Mouse (Mus musculus): ENCODE measurements around the gene Slc9a9. TPM values are rescaled to one million over a fixed set of nuclear protein-coding genes. Genes with fewer than 3 reads are reported as not detected.
A peak's percentile ranks its signal among the peaks of the same experiment; 100 is the strongest.

Slc9a9 gene
- polyA plus RNA-seq, 1 experiment from 2014 or later: 4.8 TPM

DNA sequence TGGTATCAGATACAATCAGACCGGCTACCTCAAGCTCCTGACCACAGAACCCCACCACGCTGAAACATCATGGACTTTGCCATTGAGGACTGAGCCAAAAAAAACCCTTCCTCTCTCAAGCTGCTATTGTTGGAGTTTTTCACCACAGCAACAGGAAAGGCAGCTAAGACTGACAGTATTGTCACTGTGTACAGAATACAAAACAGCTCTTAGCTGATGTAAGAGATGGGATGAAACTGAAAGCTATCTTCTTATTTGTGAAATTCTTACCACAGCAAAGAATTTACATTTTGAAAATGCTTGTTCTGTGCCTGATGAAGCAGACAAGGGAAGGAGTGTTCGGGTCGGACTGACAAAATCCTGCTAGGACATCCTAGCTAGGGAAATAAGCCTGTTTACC, 584.5 kb downstream of the Slc9a9 start:
- no peak overlapping the region for H3K9ac ChIP-seq
- 82% methylated on average over 4 of the region's 4 CpGs for WGBS

DNA sequence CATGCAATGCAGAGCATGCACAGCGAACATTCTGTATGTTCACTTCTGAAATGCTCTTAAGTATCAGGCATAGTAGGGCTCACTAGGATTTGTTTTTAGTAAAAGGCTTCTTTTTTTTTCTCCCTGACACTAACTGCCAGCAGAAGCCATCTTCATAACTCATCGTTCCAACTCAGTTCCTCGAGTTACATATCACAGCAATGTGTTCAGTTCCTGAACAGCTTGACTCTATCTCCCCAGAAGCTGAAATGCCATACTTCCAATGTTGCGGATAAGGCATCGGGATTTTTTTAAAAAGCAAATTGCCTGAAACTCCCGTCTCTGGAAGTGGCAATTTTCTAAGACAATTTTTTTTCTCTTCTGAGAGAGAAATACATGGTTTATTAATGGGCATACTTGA, 586.1 kb downstream of the Slc9a9 start:
- Histone ChIP-seq H3K4me3 (no peak overlapping the region), H3K4me1 (no peaks in the 10 kb centered on the region), H3K9ac (no peak overlapping the region), H3K9me3 (0 out of 2 replicates have a peak, but pooled peaks cover 4% of the 10 kb centered on the region), H3K36me3 (no peaks in the 10 kb centered on the region), H3K27me3 (no peaks in the 10 kb centered on the region), H3K27ac (no peak overlapping the region), H3K4me2 (replicated peaks) (no peak overlapping the region)
- ATAC-seq (ENCODE audit: insufficient number of reproducible peaks, insufficient read depth, low FRiP score, low TSS enrichment): no peak
- 87% methylated on average over 6 of the region's 6 CpGs for WGBS

More for the DNA sequence above, 584.5 kb downstream of the Slc9a9 start:
- Histone ChIP-seq H3K27me3 (no peaks in the 10 kb centered on the region), H3K4me2 (replicated peaks) (no peak overlapping the region), H3K36me3 (no peaks in the 10 kb centered on the region), H3K4me1 (no peaks in the 10 kb centered on the region), H3K27ac (no peak overlapping the region), H3K9me3 (0 out of 2 replicates have a peak, but pooled peaks cover 4% of the 10 kb centered on the region), H3K4me3 (no peak overlapping the region)
- no peak for ATAC-seq (ENCODE audit: insufficient number of reproducible peaks, insufficient read depth, low FRiP score, low TSS enrichment)

DNA sequence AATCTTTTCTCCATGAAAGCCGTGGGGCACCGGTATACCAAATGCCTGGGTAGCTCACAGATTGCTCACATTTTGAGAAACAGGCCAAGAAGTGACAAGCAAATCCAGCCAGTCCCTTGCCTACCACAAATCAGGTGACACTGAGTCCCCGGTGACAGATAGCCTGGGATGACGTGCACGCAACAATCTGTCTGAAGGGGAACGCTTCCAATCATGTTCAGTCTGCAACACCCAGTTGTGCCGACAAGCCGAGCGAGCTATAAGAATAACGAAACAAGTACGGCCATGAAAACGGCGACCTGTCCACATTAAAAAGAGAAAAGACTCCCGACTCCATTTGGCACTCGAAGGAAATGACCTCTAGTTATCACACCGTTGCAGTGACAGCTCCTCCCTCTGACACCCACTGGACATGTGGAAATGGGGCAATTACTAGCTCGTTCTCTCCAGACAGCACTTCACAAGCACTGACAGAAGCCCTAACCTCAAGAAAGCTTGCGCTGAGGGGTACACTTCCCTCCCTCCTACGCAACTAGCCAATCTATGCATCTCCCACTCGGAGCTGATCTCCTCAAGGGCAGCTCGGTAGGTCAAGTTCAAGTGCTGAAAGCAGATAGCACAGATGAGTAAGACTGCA, 587.1 kb downstream of the Slc9a9 start:
- H3K36me3 ChIP-seq: no peaks in the 10 kb centered on the region
- ATAC-seq (ENCODE audit: insufficient number of reproducible peaks, insufficient read depth, low FRiP score, low TSS enrichment): no peak
- no peak overlapping the region for H3K4me2 ChIP-seq (replicated peaks)
- H3K4me1 ChIP-seq: no peaks in the 10 kb centered on the region
- H3K9ac ChIP-seq: no peak overlapping the region
- H3K27me3 ChIP-seq: no peaks in the 10 kb centered on the region
- H3K9me3 ChIP-seq: 0 out of 2 replicates have a peak, but pooled peaks cover 4% of the 10 kb centered on the region
- no peak overlapping the region for H3K4me3 ChIP-seq
- no peak overlapping the region for H3K27ac ChIP-seq
- 85% methylated on average over 21 of the region's 21 CpGs for WGBS

DNA sequence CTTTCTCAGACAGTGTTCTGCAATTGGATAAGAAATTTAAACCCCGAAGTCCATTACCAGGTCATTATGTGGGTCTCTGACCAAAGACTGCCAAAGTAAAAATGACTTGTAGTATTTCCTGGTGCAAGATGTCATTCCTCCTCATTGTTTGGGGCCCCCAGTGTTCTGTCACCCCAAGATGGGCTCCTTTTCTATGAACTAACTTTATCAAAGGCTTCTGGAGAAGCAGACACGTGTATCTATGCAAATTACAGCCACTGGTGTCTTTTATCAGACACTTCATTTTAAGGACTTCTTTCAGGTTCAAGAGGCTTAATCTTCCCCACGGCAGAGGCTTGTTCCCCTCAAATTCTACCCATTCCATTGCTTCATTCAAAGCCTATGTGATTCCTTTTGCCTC, 593.1 kb downstream of the Slc9a9 start:
- no peak overlapping the region for H3K4me2 ChIP-seq (replicated peaks)
- 0 out of 2 replicates have a peak, but pooled peaks cover 1% of the 10 kb centered on the region for H3K9me3 ChIP-seq
- no peaks in the 10 kb centered on the region for H3K36me3 ChIP-seq
- no peak overlapping the region for H3K9ac ChIP-seq
- no peak overlapping the region for H3K27ac ChIP-seq
- peaks cover 7% of the 10 kb centered on the region; the same call in 1 of the 2 replicates for H3K4me1 ChIP-seq
- 58% methylated on average over 3 of the region's 3 CpGs for WGBS
- H3K27me3 ChIP-seq: no peaks in the 10 kb centered on the region
- no peak for ATAC-seq (ENCODE audit: insufficient number of reproducible peaks, insufficient read depth, low FRiP score, low TSS enrichment)
- H3K4me3 ChIP-seq: no peak overlapping the region

DNA sequence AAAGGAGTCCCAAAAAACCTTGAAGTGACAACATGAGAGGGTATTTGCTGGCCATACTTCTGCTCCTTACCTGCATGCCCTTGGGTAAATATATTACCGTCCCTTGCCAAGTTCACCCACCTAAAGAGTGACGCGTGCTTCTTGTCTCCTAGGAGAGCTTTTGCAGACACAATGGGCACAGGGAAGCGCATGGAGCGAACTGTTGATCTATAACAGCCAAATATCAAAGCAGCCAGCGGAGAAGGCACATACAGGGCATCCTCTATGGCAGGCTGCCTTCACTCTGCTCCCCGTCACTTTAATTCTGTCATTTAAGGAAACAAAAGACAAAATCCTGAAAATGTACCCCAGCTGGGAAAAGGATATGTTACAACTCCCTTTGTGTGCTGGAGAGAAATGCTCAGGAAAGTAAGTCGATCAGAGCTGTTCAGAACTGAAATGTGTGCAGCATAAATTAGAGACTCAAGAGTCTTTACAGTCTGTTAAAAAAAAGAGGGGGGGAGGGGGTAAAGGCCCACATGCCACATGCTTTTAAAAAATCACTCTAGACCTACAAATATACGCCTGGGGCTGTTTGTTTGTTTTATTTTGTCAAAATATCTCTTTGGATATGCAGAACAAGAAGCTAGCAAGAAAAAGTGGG, 594.3 kb downstream of the Slc9a9 start:
- H3K27ac ChIP-seq: no peak overlapping the region
- no peak overlapping the region for H3K4me3 ChIP-seq
- H3K36me3 ChIP-seq: no peaks in the 10 kb centered on the region
- H3K4me1 ChIP-seq: peaks cover 7% of the 10 kb centered on the region; the same call in 1 of the 2 replicates
- WGBS: 67% methylated on average over 9 of the region's 9 CpGs
- no peaks in the 10 kb centered on the region for H3K27me3 ChIP-seq
- no peak for ATAC-seq (ENCODE audit: insufficient number of reproducible peaks, insufficient read depth, low FRiP score, low TSS enrichment)
- H3K9ac ChIP-seq: no peak overlapping the region
- no peaks in the 10 kb centered on the region for H3K9me3 ChIP-seq
- H3K4me2 ChIP-seq (replicated peaks): no peak overlapping the region

DNA sequence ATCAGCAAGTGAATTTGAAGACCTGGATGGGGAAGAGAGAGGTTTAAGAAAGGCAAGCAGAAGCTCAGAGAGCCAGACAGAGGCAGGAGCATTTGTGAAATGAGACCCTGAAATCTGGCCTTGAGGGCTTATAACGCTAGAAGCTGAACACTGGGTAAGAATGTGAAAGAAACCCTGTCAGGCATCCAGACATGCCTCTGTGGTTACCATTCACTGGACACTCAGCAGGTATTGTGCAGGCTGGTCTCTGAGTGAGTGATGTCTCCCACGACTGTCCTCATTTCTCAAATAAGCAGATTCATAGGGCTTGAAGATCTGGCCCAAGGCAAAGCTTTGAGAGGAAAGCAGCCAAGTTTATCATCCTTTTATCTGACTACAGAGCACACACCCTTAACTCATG, 596.5 kb downstream of the Slc9a9 start:
- WGBS: 44% methylated on average over 2 of the region's 2 CpGs
- H3K9ac ChIP-seq: no peak overlapping the region
- no peaks in the 10 kb centered on the region for H3K9me3 ChIP-seq
- no peaks in the 10 kb centered on the region for H3K27me3 ChIP-seq
- no peak overlapping the region for H3K27ac ChIP-seq
- H3K36me3 ChIP-seq: no peaks in the 10 kb centered on the region
- H3K4me3 ChIP-seq: no peak overlapping the region
- peaks cover 7% of the 10 kb centered on the region; the same call in 1 of the 2 replicates for H3K4me1 ChIP-seq
- no peak for ATAC-seq (ENCODE audit: insufficient number of reproducible peaks, insufficient read depth, low FRiP score, low TSS enrichment)
- H3K4me2 ChIP-seq (replicated peaks): no peak overlapping the region

DNA sequence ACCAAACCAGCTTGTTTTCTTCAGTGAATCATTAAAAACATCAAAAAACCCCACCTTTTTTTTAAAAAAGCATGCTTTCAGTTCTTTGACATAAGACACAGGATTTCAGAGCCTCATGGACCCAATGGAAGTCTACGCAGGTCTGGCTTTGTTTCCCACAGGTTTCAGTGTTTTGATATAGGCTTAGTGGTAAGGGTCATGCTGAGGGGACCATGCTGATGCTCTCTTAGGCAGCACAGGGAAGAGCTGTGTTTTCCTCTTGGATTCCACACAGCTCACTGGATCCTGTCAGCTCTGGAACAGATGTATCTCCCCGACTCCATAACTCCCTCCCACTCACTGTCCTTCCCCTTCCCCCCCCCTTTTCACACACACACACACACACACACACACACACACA, 597.2 kb downstream of the Slc9a9 start:
- Histone ChIP-seq H3K9me3 (no peaks in the 10 kb centered on the region), H3K36me3 (no peaks in the 10 kb centered on the region), H3K9ac (no peak overlapping the region), H3K27me3 (no peaks in the 10 kb centered on the region), H3K4me3 (no peak overlapping the region), H3K4me1 (peaks cover 7% of the 10 kb centered on the region; the same call in 1 of the 2 replicates), H3K4me2 (replicated peaks) (no peak overlapping the region), H3K27ac (no peak overlapping the region)
- ATAC-seq (ENCODE audit: insufficient number of reproducible peaks, insufficient read depth, low FRiP score, low TSS enrichment): no peak
- WGBS: 77% methylated on average over 2 of the region's 2 CpGs

DNA sequence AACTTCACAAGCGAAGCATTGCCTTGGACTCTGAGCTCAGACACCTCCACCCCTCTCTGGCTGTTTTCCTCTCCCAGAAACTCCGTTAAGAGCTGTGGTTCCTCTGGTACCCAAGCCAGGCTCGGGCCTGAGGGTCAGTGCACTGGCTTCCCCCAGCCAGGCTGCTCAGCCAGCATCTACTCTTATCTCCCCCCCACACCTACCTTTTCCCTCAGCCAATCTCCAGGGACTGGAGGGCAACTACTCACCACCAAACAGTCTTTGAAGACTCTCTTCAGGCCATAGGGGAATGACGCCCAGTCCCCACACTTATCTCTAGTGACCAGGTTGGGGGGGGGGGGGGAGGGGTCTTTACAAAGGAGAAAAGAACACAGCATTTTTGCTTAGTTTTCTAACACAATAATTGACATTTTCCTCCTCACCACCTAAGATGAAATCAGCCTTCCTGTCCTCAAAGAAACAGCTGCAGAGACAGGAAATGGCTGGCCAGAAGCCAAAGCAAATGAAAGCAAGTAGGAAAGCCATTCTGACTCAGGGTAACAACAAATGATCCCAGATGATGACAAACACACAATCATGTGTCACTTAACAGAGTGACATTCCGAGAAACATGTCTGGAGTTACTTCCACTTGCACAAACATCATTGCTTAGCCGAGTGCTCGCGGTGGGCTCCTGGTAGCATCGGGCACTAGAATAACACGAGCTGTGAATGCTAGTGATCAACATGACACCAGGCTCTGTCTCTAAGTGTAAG, 610.1 kb downstream of the Slc9a9 start:
- no peaks in the 10 kb centered on the region for H3K9me3 ChIP-seq
- 62% methylated on average over 10 of the region's 10 CpGs for WGBS
- no peak overlapping the region for H3K4me3 ChIP-seq
- no peak for ATAC-seq (ENCODE audit: insufficient number of reproducible peaks, insufficient read depth, low FRiP score, low TSS enrichment)
- H3K9ac ChIP-seq: no peak overlapping the region
- H3K27me3 ChIP-seq: no peaks in the 10 kb centered on the region
- no peak overlapping the region for H3K4me2 ChIP-seq (replicated peaks)
- H3K4me1 ChIP-seq: no peaks in the 10 kb centered on the region
- H3K36me3 ChIP-seq: no peaks in the 10 kb centered on the region
- H3K27ac ChIP-seq: peak overlapping the region; percentile 41

Small RNA genes within 50 kb of the gene (microRNA-seq; reads per million reads assigned to microRNA genes)
- gene Mir7656: not detected

Other genes with a start within 250 kb of the Slc9a9 start
- gene 1190002N15Rik, start 131.8 kb upstream of the Slc9a9 start, polyA plus RNA-seq (2016; fragmentation: Nextera tagmentation; extraction: Ambion mirVana): 29.9 and 40.4 TPM in 2 replicates